Mouse (Mus musculus) lung, postnatal 0 days (tissue): ENCODE measurements around the gene Clec4d.

Experiments used
- CTCF ChIP-seq: IDR thresholded peaks from 2 replicates; pipeline ENCODE4 v1.5.1; 2016; ENCODE audit warnings: antibody characterized with exemption, mild to moderate bottlenecking
- EP300 ChIP-seq: IDR thresholded peaks from 2 replicates; pipeline ENCODE4 v1.6.1; 2016; ENCODE audit warnings: antibody characterized with exemption, mild to moderate bottlenecking, control low read depth

DNA sequence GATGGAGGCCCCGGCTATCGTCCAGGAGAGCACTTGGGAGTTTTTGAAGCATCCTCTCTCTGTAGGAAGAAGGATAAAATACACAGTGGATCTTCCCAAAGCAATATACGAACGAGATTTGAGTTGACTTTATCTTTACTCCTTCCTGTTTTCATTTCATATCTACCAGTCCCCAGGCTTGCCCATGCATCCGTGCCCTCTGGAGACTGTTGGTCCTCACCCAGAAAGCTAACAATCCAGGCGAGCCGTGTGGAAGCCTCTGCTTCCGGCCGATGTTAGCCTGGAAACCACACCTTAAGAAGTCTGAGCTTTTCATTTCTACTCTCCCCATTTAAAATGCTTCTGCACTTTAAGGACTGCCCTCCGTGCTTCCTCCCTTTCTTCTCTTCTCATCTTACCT, 27.0 kb downstream of the Clec4d start:
- TF ChIP-seq CTCF (no peak), EP300 (no peak)
